Mouse (Mus musculus): Measurements from ENCODE around the gene Abhd17b. TPM values are rescaled to one million over a fixed set of nuclear protein-coding genes. Genes with fewer than 3 reads are reported as not detected.

Gene Abhd17b
- total RNA-seq, 2 experiments from 2014 or later = 8.9 to 28.1 TPM

GRCm38 (mm10) chr19:21725168-21725567 lies 72.2 kb downstream of the Abhd17b start:
- ATAC-seq (replicated peaks; ENCODE audit: low FRiP score, poor library complexity, severe bottlenecking) = no peak

GRCm38 (mm10) chr19:21727081-21727480 lies 74.1 kb downstream of the Abhd17b start:
- no peak for ATAC-seq (replicated peaks; ENCODE audit: low FRiP score, poor library complexity, severe bottlenecking)

- ATAC-seq (replicated peaks; ENCODE audit: low FRiP score, poor library complexity, severe bottlenecking) = no peak
Observed at GRCm38 (mm10) chr19:21728342-21728741, 75.4 kb downstream of the Abhd17b start.

GRCm38 (mm10) chr19:21731887-21732286 lies 78.9 kb downstream of the Abhd17b start:
- no peak for ATAC-seq (replicated peaks; ENCODE audit: low FRiP score, poor library complexity, severe bottlenecking)

- ATAC-seq (replicated peaks; ENCODE audit: low FRiP score, poor library complexity, severe bottlenecking) = no peak
Observed at GRCm38 (mm10) chr19:21733176-21733575, 80.2 kb downstream of the Abhd17b start.

GRCm38 (mm10) chr19:21734112-21734511 lies 81.1 kb downstream of the Abhd17b start:
- no peak for ATAC-seq (replicated peaks; ENCODE audit: low FRiP score, poor library complexity, severe bottlenecking)

Other genes starting within 250 kb of the Abhd17b start
- gene Gda, start 179.7 kb upstream of the Abhd17b start, total RNA-seq (2015; ENCODE audit: low replicate concordance) = 237 and 297 TPM in 2 replicates
- 556 and 560 TPM in 2 replicates for gene Gda, start 179.7 kb upstream of the Abhd17b start, total RNA-seq (2017; ENCODE audit: low replicate concordance)
- 13.4 and 21.1 TPM in 2 replicates for gene 1110059E24Rik, start 209 bp upstream of the Abhd17b start, total RNA-seq (2015; ENCODE audit: low replicate concordance)
- gene 1110059E24Rik, start 209 bp upstream of the Abhd17b start, total RNA-seq (2017; ENCODE audit: low replicate concordance) = 8.4 and 11.4 TPM in 2 replicates
- 1.5 and 5.0 TPM in 2 replicates for gene Cemip2, start 125.2 kb downstream of the Abhd17b start, total RNA-seq (2015; ENCODE audit: low replicate concordance)
- 5.2 and 6.0 TPM in 2 replicates for gene Cemip2, start 125.2 kb downstream of the Abhd17b start, total RNA-seq (2017; ENCODE audit: low replicate concordance)

Data from erythroblast, adult 5-6 weeks (primary cell).